Mouse (Mus musculus): ENCODE measurements at regions not wholly inside any gene's neighbourhood (a gene's known extent, or its start where the extent isn't known, plus 50 kb on each side); places are given as distances from the start of the nearest gene placed in this dataset.
"Not testable (repeated sequence)": the region's sequence is repeated elsewhere in the genome, so short reads cannot be mapped to it uniquely, and the experiment has no call there.

DNA sequence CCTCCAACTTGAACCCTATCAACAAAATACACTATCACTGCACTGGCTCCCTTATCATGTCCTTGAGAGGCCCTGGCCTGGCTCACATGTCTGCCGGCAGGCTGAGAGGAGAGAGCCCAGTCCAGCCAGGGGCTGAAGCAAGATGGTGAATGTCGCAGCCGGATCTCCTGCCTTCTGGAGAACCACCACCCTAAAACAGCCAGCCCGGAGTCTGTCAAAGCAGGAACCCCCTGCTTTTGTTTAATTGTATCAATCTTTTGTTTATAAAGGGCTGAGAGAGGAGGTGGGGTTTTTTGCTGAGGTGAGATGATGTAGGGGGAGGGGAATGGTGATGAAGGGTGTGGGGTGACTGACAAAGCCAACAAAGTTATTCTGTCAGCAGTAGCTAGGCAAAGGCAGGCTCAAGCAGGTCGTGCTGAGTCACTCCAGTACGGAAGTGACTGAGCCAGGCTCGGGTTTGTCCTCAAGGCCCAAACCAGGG, 269.2 kb downstream of the Gxylt1 start:
- Histone ChIP-seq H3K4me2 (replicated peaks) (no peak overlapping the region), H3K4me1 (peaks cover 24% of the 10 kb centered on the region), H3K9ac (no peak overlapping the region), H3K36me3 (no peaks in the 10 kb centered on the region), H3K4me3 (no peak overlapping the region), H3K27ac (no peak overlapping the region), H3K9me3 (no peaks in the 10 kb centered on the region), H3K27me3 (peaks cover 3% of the 10 kb centered on the region; the same call in 1 of the 2 replicates)
- no peak for ATAC-seq (ENCODE audit: low FRiP score, low read depth)
- 51% methylated on average over 7 of the region's 7 CpGs for WGBS

DNA sequence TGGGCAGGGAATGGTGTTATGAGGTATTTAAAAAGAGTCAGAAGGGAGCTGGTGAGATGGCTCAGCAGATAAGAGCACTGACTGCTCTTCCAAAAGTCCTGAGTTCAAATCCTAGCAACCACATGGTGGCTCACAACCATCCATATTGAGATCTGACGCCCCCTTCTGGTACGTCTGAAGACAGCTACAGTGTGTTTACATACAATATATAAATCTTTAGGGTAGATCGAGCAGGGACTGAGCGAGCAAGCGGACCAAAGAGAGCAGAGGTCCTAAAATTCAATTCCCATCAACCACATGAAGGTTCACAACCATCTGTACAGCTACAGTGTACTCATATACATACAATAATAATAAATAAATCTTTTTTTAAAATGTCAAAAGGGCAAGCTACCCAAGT, 269.8 kb downstream of the Gxylt1 start:
- not testable (repeated sequence) for H3K9ac ChIP-seq; H3K27ac ChIP-seq; H3K4me2 ChIP-seq (replicated peaks); H3K9me3 ChIP-seq; H3K27me3 ChIP-seq; H3K4me3 ChIP-seq; ATAC-seq (ENCODE audit: low FRiP score, low read depth); H3K36me3 ChIP-seq
- WGBS = 93% methylated on average over 5 of the region's 5 CpGs
- peaks cover 21% of the 10 kb centered on the region for H3K4me1 ChIP-seq

DNA sequence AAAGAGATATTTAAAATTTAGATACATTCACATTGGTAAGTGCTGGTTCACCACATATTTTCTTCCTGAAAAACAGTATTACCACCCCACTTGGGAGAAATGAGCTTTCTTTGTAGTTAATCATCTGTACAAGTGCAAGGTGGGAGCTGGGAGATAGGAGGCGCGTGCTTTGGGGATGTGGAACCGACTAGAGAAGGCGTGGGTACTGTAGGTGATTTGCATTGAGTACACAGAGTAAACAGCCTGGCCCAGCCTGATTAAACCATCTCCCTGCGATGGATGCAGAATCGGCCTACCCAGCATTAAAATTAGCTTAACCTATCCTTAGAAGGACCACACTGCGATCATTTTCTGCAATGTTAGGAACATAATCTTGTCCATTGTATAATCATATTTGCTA, 270.4 kb downstream of the Gxylt1 start:
- Histone ChIP-seq H3K4me2 (replicated peaks) (no peak overlapping the region), H3K36me3 (no peaks in the 10 kb centered on the region), H3K27me3 (peaks cover 4% of the 10 kb centered on the region; the same call in 1 of the 2 replicates), H3K4me3 (no peak overlapping the region), H3K9me3 (no peaks in the 10 kb centered on the region), H3K4me1 (peaks cover 20% of the 10 kb centered on the region), H3K27ac (no peak overlapping the region), H3K9ac (no peak overlapping the region)
- 92% methylated on average over 7 of the region's 7 CpGs for WGBS
- ATAC-seq (ENCODE audit: low FRiP score, low read depth) = no peak

DNA sequence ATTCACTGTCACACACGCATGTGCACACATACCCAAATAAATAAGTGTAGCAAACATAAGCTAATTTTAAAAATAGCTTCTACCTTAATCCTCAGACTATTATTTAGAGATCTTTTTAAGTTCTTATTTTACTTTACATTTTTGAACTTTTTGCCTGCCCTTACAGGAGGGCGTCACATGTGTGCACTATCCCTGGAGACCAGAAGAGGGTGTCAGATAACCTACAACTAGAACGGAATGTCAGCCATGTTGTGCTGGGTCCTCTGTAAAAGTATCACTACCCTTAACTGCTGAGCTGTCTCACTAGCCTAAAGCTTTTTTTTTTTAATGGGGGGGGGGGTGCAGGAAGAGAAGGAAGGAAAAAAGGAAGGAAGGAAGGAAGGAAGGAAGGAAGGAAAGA, 271.7 kb downstream of the Gxylt1 start:
- Histone ChIP-seq H3K9ac (no peak overlapping the region), H3K27ac (no peak overlapping the region), H3K4me2 (replicated peaks) (no peak overlapping the region), H3K36me3 (no peaks in the 10 kb centered on the region), H3K27me3 (peaks cover 7% of the 10 kb centered on the region; the same call in 1 of the 2 replicates), H3K4me3 (no peak overlapping the region), H3K9me3 (no peaks in the 10 kb centered on the region), H3K4me1 (peaks cover 20% of the 10 kb centered on the region)
- no peak for ATAC-seq (ENCODE audit: low FRiP score, low read depth)
- WGBS = 72% methylated on average over 3 of the region's 3 CpGs

DNA sequence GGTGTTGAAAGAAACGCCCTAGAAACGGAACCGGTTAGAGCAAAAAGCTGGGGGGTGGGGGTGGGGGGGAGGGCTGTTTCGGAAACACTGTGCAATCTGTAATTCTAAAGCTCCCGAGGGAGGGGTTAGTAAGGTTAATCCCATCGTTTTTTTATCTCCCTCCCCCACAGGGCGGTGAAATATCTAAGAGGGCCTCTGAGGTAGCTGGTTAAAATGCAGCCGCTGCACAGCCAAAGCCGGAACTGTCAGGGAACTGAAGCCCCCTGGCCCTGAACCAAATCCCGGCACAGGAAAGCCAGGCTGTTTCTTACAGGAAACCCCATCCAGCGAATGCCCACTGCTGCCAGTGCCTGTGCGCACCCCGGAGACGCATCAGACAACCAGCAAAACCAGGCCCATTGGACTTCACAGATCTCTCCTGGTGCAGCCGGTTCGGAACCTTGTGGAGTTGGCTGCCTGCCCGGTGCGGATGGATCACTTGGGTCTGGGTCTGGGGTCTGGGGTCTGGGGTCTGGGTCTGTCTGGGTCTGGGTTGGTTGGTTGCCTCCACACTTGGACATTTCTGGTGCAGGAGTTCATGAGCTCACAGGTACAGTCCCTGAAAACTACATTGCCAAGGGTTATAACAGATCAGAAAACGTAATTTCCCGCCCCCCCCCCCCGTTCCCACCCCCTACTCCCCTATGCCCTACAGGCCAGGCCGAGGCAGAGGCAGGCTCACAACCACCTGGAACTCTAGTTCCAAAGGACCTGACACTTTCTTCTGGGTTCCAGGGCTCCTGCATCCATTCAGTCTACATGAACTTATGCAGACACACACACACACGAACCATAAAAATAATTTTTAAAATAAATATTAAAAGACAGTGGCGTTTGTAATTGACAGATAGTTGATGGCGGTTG, 272.7 kb downstream of the Gxylt1 start:
- H3K4me1 ChIP-seq = peaks cover 20% of the 10 kb centered on the region
- peak overlapping the region; percentile 32 for H3K4me3 ChIP-seq
- H3K9ac ChIP-seq = peak overlapping the region; percentile 54
- H3K27ac ChIP-seq = no peak overlapping the region
- H3K9me3 ChIP-seq = no peaks in the 10 kb centered on the region
- peaks cover 7% of the 10 kb centered on the region; the same call in 1 of the 2 replicates for H3K27me3 ChIP-seq
- WGBS = 20% methylated on average over 25 of the region's 25 CpGs
- H3K36me3 ChIP-seq = no peaks in the 10 kb centered on the region
- ATAC-seq (ENCODE audit: low FRiP score, low read depth) = peak; percentile 65; the same call in 1 of the 2 replicates
- peak overlapping the region; percentile 63 for H3K4me2 ChIP-seq (replicated peaks)

DNA sequence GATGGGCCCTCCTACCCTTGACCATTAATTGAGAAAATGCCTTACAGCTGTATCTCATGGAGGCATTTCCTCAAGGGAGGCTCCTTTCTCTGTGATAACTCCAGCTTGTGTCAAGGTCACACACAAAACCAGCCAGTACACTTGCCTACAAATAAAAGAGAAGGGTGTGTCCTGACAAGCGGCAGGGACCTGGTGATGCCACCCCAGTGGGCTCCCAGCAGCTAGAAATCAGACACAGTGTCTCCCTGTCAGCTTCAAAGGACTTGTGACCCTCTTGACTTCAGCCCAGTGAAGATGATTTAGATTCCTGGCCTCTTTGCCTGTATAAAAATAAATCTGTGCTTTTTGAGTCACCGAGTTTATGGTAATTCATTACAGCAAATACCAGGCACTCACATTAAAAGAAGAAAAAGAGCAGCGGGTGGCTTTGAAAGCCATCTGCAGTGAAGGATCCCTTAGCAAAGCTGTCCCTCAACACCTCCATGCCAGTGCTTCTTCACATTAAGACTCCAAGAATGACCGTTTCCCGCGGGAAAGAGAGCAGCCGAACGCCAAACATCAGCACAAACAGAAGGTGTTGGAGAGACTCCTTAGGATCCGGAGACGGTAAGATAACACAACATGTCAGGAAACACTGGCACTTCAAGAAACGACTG, 273.5 kb downstream of the Gxylt1 start:
- Histone ChIP-seq H3K9me3 (no peaks in the 10 kb centered on the region), H3K4me3 (peak overlapping the region; percentile 32), H3K27ac (no peak overlapping the region), H3K9ac (peak overlapping the region; percentile 54; the same call in 1 of the 2 replicates), H3K4me2 (replicated peaks) (peak overlapping the region; percentile 63), H3K36me3 (no peaks in the 10 kb centered on the region), H3K4me1 (peaks cover 20% of the 10 kb centered on the region), H3K27me3 (peaks cover 7% of the 10 kb centered on the region; the same call in 1 of the 2 replicates)
- ATAC-seq (ENCODE audit: low FRiP score, low read depth) = no peak
- 3% methylated on average over 11 of the region's 11 CpGs for WGBS

DNA sequence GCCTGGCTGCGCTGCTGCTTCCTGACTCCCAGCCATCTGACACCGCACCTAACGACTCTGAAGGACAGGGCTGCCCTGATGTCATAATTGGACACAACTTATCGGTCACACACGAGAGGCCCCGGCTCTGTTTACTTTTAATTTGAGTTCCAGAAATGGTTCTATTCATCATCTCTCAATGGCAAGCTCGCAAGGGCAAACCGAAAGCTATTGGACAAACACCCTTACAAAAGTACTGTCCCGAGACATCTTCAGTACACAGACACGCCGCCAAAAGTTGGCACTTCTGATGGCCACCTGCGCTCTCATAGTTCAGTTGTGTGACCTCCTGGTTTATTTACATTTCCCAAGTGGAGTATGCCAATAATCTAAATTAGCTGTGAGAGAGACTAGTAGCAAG, 274.9 kb downstream of the Gxylt1 start:
- Histone ChIP-seq H3K36me3 (no peaks in the 10 kb centered on the region), H3K27me3 (peaks cover 7% of the 10 kb centered on the region; the same call in 1 of the 2 replicates), H3K27ac (no peak overlapping the region), H3K9me3 (no peaks in the 10 kb centered on the region), H3K4me1 (peaks cover 20% of the 10 kb centered on the region), H3K9ac (no peak overlapping the region), H3K4me3 (no peak overlapping the region), H3K4me2 (replicated peaks) (peak overlapping the region; percentile 38)
- 32% methylated on average over 12 of the region's 12 CpGs for WGBS
- no peak for ATAC-seq (ENCODE audit: low FRiP score, low read depth)

DNA sequence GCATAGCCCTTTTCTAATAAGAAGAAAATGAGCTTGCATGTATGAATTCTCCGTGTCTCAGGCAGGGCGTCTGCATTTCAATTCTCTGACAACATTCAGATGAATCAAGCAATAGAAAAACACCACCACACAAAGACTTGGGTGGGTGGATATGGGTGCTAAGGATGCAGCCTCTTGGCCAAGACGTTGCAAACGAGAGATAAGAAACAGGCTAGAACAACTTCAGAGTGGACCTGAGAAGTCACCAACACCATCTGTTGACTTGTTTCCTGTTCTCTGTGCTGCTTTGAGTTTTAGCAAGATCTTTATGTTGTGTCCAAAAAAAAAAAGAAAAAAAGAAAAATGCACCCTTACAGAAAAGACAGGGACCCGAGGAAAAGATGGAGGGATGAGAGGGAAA, 277.0 kb downstream of the Gxylt1 start:
- Histone ChIP-seq H3K36me3 (no peaks in the 10 kb centered on the region), H3K4me1 (peaks cover 24% of the 10 kb centered on the region), H3K27ac (no peak overlapping the region), H3K4me3 (no peak overlapping the region), H3K27me3 (peaks cover 7% of the 10 kb centered on the region; the same call in 1 of the 2 replicates), H3K9me3 (no peaks in the 10 kb centered on the region), H3K4me2 (replicated peaks) (no peak overlapping the region), H3K9ac (no peak overlapping the region)
- WGBS = 81% methylated on average over 5 of the region's 5 CpGs
- no peak for ATAC-seq (ENCODE audit: low FRiP score, low read depth)

DNA sequence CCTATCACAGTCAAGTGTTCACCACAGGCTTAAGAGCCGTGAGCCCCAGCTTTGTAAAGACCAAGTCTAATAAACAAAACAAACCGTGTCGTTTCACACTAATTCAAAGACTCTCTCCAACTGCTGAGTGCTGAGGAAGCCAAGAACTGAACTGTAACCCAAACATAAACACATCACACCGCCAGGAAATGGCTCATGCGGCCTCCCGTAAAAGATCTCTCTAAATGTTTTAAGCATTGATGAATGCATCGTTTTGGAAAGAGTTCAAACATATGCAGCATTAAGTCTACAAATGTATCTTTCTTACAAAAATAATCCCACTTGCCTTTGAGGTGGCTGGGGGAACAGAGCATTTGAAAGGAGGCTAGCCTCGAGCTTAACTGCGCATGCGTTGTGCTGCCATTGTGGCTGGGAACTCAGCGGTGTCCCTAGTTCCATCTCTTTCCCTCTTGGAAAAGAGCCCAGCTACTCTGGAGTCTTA, 280.7 kb downstream of the Gxylt1 start:
- Histone ChIP-seq H3K27me3 (0 out of 2 replicates have a peak, but pooled peaks cover 2% of the 10 kb centered on the region), H3K4me3 (no peak overlapping the region), H3K36me3 (no peaks in the 10 kb centered on the region), H3K9me3 (no peaks in the 10 kb centered on the region), H3K9ac (no peak overlapping the region), H3K4me2 (replicated peaks) (no peak overlapping the region), H3K4me1 (peaks cover 4% of the 10 kb centered on the region; the same call in 1 of the 2 replicates), H3K27ac (no peak overlapping the region)
- 40% methylated on average over 11 of the region's 11 CpGs for WGBS
- no peak for ATAC-seq (ENCODE audit: low FRiP score, low read depth)

DNA sequence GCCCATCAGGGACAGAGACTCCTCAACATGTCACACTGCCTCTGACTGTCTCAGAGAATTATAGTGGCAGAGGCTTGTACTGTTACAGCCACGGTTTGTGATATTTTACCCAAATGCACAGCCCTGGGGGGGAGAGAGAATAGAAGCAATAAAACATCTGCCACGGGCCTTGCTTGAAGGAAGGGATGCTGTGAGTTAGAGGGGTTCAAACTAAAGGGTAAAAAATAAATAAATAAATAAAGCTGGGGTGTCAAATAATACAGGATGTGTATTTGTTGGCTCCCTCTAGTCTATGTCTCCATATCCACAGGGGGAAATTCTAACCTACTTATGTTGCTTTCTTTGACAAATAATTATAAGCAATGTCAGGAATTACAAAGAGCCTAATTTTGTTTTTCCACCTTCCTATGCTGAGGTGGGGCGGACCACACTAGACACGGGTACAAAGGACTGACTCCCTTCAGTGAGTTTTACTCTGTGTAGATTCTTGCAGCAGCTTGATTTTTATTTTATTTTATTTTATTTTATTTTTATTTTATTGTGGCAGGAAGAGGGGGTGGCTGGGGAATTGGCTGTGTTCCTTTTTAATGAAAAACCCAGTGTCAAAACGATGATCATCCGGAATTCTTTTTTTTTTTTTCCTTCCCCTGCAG, 281.3 kb downstream of the Gxylt1 start:
- H3K4me2 ChIP-seq (replicated peaks) = no peak overlapping the region
- peaks cover 4% of the 10 kb centered on the region; the same call in 1 of the 2 replicates for H3K4me1 ChIP-seq
- no peak overlapping the region for H3K9ac ChIP-seq
- ATAC-seq (ENCODE audit: low FRiP score, low read depth) = no peak
- H3K4me3 ChIP-seq = no peak overlapping the region
- 63% methylated on average over 6 of the region's 6 CpGs for WGBS
- H3K9me3 ChIP-seq = no peaks in the 10 kb centered on the region
- H3K27me3 ChIP-seq = 0 out of 2 replicates have a peak, but pooled peaks cover 2% of the 10 kb centered on the region
- no peak overlapping the region for H3K27ac ChIP-seq
- no peaks in the 10 kb centered on the region for H3K36me3 ChIP-seq

DNA sequence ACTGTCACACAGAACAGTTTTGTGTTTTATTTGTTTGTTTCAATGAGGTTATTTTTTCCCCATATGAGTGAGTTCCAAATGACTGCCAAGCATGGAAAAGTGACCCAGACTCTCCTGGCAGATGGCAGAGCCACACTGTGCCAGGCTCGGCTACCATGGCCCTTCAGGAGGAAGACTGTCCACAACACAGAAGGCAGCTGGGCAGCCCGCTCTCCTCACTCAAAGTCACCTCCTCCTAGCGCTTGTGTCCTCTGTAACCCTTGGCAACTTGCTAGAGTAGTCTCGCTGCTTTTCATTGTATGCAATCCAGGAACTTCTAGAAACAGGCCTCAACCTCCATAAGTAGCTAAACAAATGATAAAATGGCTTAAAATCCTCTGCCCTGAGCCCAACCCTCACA, 299.2 kb downstream of the Gxylt1 start:
- no peaks in the 10 kb centered on the region for H3K27me3 ChIP-seq
- no peak overlapping the region for H3K4me2 ChIP-seq (replicated peaks)
- 82% methylated on average over 4 of the region's 4 CpGs for WGBS
- no peaks in the 10 kb centered on the region for H3K9me3 ChIP-seq
- 0 out of 2 replicates have a peak, but pooled peaks cover 4% of the 10 kb centered on the region for H3K4me1 ChIP-seq
- H3K9ac ChIP-seq = no peak overlapping the region
- H3K4me3 ChIP-seq = no peak overlapping the region
- H3K36me3 ChIP-seq = no peaks in the 10 kb centered on the region
- H3K27ac ChIP-seq = no peak overlapping the region
- ATAC-seq (ENCODE audit: low FRiP score, low read depth) = no peak
